Mouse (Mus musculus): Measurements from ENCODE around the gene D2hgdh.

Gene D2hgdh

GRCm38 (mm10) chr1:93824609-93825008 lies at the start of gene D2hgdh:
TSS of gene D2hgdh (plus strand) at chr1:93824909.
- no peak for DNase-seq

- no peak for DNase-seq
Observed at GRCm38 (mm10) chr1:93776686-93777085, 48.0 kb upstream of the D2hgdh start.

DNA sequence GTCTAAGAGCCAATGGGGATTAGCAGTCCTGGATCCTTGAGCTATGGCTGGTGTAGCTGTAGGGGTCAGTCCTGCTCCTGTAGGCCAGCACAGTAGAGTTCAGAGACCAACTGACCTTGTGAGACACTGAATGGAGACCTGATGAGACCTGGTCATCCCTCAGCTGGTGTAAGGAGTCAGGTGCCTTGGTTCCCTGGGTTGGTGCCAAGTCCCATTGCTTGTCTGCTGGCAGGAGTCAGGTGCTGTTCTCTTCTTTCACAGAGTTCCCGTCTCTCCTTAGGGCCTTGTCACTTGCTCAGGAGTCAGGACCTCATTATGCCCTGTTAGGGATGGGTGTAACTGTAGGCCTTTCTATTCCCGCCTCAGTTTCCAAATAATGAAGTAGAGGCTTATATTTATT lies 37.8 kb upstream of the D2hgdh start:
- DNase-seq, result no peak

DNA sequence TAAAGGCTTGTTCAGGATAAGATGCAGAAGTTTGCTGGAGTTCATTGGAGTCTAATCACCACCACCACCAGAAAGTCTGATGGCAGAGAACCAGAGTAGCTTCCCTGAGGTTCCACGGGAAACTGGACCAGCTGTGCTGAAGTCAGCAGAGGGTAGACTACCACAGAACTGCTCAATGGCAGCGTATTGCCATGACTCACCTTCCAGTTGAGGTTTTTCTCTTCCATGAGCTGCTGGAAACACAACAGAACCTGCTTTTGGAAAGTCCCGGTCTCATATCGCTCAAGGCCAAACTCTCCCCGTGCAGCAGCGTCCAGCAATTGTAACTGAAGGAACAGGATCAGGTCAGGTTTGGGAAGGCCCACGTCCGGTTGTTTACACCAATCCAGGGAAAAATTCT lies 30.2 kb upstream of the D2hgdh start:
- no peak for DNase-seq

- no peak for DNase-seq
Observed at GRCm38 (mm10) chr1:93795886-93796285, 28.8 kb upstream of the D2hgdh start.

GRCm38 (mm10) chr1:93800670-93801503 lies 23.8 kb upstream of the D2hgdh start:
- DNase-seq, result no peak

- DNase-seq, result peak; percentile 87 to 92
Observed at GRCm38 (mm10) chr1:93801741-93802238, 22.9 kb upstream of the D2hgdh start, which contains the start of gene Dtymk. TSS of gene Dtymk (minus strand) at chr1:93801934.

- no peak for DNase-seq
Observed at GRCm38 (mm10) chr1:93802771-93803170, 21.9 kb upstream of the D2hgdh start.

- DNase-seq, result peak; percentile 97 to 98
Observed at GRCm38 (mm10) chr1:93803556-93804507, 20.9 kb upstream of the D2hgdh start, which contains the start of gene Ing5. TSS of gene Ing5 (plus strand) at chr1:93803965.

GRCm38 (mm10) chr1:93804818-93805217 lies 19.9 kb upstream of the D2hgdh start:
- no peak for DNase-seq

GRCm38 (mm10) chr1:93805221-93805951 lies 19.3 kb upstream of the D2hgdh start:
- DNase-seq, result no peak

DNA sequence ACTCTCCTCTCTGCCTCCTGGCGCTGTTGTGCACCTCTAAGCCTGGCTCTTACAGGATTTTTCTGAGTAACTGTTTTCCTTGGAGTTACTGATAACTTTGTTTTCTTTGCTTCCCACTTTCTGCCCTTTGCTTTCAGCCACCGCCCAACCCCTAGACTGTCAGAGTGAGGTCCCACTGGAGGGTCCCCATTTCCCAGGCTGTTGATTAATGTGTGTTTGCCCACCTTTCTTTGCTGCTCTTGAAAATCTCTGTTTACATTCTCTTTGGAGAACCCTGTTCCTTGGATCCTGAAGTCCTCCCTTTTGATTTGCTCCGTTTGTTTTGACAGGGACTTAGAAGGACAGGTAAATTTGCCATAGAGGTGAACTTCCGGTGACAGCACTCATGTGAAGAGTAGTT lies 15.8 kb upstream of the D2hgdh start:
- no peak for DNase-seq

- DNase-seq, result no peak
Observed at GRCm38 (mm10) chr1:93810011-93810410, 14.7 kb upstream of the D2hgdh start.

DNA sequence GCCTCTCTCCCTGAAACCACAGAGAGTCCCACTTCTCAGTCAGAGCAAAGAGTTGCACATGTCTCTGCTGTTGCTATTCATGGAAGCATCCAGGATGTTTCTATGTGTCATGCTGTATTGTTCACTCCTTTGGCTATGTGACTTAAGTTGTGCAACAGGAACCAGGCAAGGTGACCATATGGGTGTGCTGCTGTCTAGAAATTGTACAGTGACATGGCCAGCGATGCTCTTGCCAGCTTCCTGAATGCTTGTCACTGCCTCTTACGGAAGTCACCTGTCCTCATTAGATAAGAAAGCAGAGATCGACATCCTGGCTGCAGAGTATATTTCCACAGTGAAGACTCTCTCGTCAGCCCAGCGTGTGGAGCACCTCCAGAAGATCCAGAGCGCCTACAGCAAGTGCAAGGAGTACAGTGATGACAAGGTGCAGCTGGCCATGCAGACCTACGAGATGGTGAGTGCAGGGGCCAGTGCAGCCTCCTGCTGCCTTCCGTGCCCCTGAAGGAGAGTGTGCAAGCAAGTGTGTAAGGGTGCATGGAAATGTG lies 13.1 kb upstream of the D2hgdh start:
- no peak for DNase-seq

GRCm38 (mm10) chr1:93817823-93818532 lies 6.7 kb upstream of the D2hgdh start:
- no peak for DNase-seq

DNA sequence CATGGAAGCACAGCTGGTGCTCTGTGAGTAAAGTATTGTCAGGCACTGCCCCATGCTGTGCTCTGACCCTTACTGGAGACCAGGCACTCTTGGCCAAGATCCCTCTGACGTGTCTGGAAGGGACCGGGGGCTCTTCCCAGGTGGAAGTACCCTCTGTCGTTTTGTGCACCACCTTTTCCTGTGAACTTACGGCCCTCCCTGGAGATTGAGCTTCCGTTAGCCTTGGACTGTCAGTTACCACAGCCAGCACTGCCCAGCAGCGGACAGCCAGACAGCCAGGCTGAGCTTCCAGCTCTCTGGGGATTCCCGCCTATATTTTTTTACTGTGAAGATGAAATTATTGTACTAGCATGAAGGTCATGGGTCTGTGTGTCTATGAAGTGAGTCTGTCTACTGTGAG lies 6.0 kb upstream of the D2hgdh start:
- DNase-seq, result no peak

- DNase-seq, result no peak
Observed at GRCm38 (mm10) chr1:93823796-93824495, 763 bp upstream of the D2hgdh start.

- peak; percentile 89 to 95 for DNase-seq
Observed at GRCm38 (mm10) chr1:93825105-93825674, 481 bp downstream of the D2hgdh start.

- DNase-seq, result no peak
Observed at GRCm38 (mm10) chr1:93825771-93826539, 1.2 kb downstream of the D2hgdh start.

DNA sequence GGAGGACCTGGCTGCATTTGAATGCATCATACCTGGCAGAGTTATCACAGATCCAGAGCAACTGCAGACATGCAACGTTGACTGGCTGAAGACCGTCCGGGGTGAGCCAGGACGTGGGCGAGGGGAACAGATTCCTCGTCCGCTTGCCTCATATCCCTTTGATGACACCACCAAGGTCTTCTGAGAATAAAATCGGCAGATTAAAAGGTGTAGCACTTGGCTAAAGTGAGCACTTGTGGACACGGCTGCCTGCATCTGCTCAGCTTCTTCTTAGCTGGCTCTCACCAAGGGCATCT lies 1.8 kb downstream of the D2hgdh start:
- no peak for DNase-seq

Measured in thymus, adult 18-20 months (tissue).